Mouse (Mus musculus) erythroblast, embryonic 14.5 days (primary cell): Measurements from ENCODE around the gene Casr.

Experiments
- GATA1 ChIP-seq: IDR thresholded peaks from 2 replicates; pipeline ENCODE4 v1.6.1; 2012; ENCODE audit warnings: low read length, inconsistent platforms, mixed read lengths
- TAL1 ChIP-seq: IDR thresholded peaks from 3 replicates; pipeline ENCODE4 v1.6.1; 2012; ENCODE audit warnings: low read length, inconsistent platforms, mixed read lengths

- TF ChIP-seq GATA1, result no peak
- no peak for TF ChIP-seq TAL1
Observed at GRCm38 (mm10) chr16:36455342-36455802, 106.6 kb downstream of the Casr start, which contains the start of gene Stfa3.
